Mouse (Mus musculus): Measurements from ENCODE around the gene Gm10681. TPM values are rescaled to one million over a fixed set of nuclear protein-coding genes. Genes with fewer than 3 reads are reported as not detected.
"Not testable (repeated sequence)": the region's sequence is repeated elsewhere in the genome, so short reads cannot be mapped to it uniquely, and the experiment has no call there.

Gene Gm10681
- polyA plus RNA-seq, 1 experiment, result not detected

DNA sequence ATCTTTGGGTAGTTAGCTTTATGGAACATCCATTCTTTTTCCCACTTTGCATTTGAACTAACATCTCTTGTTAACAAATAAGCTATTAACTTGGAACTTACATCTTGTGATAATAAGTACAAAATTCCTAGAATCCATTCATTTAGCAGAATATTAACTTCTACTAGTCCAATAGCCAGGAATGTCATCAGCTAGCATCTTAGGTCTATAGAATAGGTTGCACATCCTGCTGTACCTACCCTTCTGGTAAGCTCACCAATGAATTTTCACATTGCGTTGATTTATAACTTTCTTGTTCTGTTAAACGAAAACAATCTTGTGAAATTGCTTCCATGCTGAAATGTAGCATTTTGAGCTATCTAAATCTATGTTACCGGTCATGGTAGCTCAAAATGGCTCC, 23.7 kb downstream of the Gm10681 start:
- H3K27me3 ChIP-seq (ENCODE audit: control insufficient read depth); H3K36me3 ChIP-seq (ENCODE audit: control insufficient read depth); H3K4me3 ChIP-seq (replicated peaks); H3K9me3 ChIP-seq (ENCODE audit: control insufficient read depth, low read length); H3K4me1 ChIP-seq (ENCODE audit: control insufficient read depth): not testable (repeated sequence)

DNA sequence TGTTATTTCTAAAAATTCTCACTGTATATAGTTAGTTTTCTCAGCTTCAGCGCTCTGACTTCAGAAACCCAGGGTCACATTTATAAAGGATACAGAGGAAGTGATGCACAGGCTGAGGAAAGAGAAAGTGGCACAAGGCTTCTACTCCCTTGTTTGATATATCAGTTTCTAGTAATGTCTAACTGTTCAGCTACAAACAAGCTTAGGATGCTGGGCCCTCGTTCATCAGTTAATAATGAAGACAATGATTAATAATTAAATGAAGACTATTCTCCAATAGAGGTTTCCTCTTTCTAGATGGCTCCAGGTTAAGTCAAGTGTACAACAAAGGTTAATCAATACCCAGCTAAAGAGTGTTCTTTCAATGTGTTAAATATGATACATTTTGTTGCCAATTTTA, 24.8 kb downstream of the Gm10681 start:
- H3K4me1 ChIP-seq (ENCODE audit: control insufficient read depth); H3K4me3 ChIP-seq (replicated peaks); H3K9me3 ChIP-seq (ENCODE audit: control insufficient read depth, low read length); H3K27me3 ChIP-seq (ENCODE audit: control insufficient read depth); H3K36me3 ChIP-seq (ENCODE audit: control insufficient read depth): not testable (repeated sequence)

DNA sequence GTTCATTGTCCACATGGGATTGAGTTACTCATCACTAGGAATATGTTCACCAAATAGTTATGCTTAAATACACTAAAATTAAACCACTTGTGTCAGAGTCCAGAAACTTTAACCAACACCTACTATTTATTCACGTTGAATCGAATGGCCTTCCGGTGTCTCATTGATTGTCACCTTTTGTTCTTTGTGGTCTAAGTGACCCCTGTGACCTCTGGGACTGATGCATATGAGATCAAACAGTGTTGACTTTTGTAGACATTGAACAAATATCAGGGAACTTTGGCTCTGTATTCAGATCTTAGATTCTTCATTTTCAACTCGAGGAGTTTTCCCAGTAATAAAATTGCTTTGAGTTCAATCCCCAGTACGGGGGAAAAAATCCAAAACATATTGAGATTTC, 27.9 kb downstream of the Gm10681 start:
- H3K27me3 ChIP-seq (ENCODE audit: control insufficient read depth); H3K4me3 ChIP-seq (replicated peaks); H3K36me3 ChIP-seq (ENCODE audit: control insufficient read depth); H3K9me3 ChIP-seq (ENCODE audit: control insufficient read depth, low read length); H3K4me1 ChIP-seq (ENCODE audit: control insufficient read depth): not testable (repeated sequence)

DNA sequence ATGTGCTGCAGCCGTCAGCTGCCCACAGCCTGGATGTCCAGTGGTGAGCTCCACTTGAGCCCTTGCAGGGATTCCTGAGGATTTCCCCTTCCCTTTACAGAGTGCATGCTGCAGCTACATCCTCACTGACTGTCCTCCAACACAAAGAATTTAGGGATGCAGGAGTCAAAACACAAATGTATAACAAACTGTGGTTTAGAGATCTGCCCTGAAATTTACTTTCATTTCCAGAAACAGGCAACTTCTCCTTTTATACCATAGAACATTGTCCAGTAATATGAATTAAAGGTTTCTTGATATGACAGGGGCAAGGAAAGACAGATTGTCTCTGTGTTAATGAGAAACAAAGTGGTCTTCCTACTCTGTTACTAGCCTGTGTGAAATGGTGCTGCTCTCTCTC, 37.8 kb downstream of the Gm10681 start:
- not testable (repeated sequence) for H3K36me3 ChIP-seq (ENCODE audit: control insufficient read depth); H3K9me3 ChIP-seq (ENCODE audit: control insufficient read depth, low read length); H3K27me3 ChIP-seq (ENCODE audit: control insufficient read depth); H3K4me1 ChIP-seq (ENCODE audit: control insufficient read depth); H3K4me3 ChIP-seq (replicated peaks)

DNA sequence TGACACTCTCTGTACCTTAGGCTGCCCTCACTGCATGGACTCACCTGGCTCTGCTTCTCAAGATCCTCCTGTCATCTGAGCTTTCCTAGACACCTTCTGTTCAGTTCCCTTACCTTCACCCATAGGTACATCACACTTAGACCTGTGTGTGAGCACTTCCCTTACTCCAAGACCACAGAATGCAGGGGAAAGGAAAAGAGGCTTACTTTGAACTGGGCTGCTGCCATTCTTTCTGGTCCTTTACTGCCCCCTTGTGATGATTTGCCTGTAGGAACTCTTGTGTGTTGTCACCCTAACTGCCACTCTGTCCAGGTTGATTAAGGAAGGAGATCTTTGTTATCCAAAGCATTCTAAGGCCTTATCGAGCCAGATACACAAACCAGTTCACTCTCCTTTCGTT, 38.4 kb downstream of the Gm10681 start:
- H3K4me1 ChIP-seq (ENCODE audit: control insufficient read depth); H3K27me3 ChIP-seq (ENCODE audit: control insufficient read depth): not testable (repeated sequence)

DNA sequence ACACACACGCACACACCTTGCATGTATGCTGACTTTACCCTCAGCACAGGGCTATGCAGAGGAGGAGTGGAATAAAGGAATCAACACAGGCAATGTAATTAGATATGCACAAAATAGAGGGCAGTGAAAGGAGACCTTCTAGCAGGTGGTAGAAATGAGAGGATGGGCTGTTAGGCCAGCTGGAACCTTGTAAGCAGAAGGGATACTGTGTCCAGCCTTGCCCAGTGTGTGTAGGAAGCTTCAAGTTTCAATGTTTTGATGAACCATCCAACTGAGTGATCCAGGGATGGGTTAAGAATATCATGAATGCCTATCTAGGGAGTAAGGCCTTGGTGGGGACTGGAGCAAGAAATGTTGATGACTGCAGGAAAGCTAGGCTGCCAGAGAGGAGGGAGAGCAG, 40.1 kb downstream of the Gm10681 start:
- H3K9me3 ChIP-seq (ENCODE audit: control insufficient read depth, low read length); H3K4me3 ChIP-seq (replicated peaks); H3K27me3 ChIP-seq (ENCODE audit: control insufficient read depth); H3K36me3 ChIP-seq (ENCODE audit: control insufficient read depth); H3K4me1 ChIP-seq (ENCODE audit: control insufficient read depth): not testable (repeated sequence)

More for the DNA sequence above, 38.4 kb downstream of the Gm10681 start:
- not testable (repeated sequence) for H3K9me3 ChIP-seq (ENCODE audit: control insufficient read depth, low read length); H3K36me3 ChIP-seq (ENCODE audit: control insufficient read depth); H3K4me3 ChIP-seq (replicated peaks)

DNA sequence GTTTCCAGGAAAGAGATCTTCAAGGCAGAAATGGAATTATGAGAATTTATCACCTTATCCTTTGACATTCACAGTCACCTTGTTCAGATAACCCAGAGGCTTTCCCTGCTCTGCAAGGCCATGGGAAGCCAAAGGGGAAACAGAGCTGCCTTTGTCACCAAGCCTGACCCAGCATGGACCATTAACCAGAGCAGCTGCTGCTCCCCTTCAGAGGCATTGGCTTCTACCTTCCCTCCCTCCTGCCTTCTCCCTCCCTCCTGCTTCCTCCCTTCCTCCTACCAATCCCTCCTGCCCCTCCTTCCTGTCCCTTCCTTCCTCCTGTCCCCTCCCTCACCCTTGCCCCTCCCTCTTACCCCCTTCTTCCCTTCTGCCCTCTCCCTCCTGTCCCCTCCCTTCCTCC, 41.0 kb downstream of the Gm10681 start:
- not testable (repeated sequence) for H3K4me3 ChIP-seq (replicated peaks); H3K36me3 ChIP-seq (ENCODE audit: control insufficient read depth); H3K27me3 ChIP-seq (ENCODE audit: control insufficient read depth); H3K9me3 ChIP-seq (ENCODE audit: control insufficient read depth, low read length); H3K4me1 ChIP-seq (ENCODE audit: control insufficient read depth)

DNA sequence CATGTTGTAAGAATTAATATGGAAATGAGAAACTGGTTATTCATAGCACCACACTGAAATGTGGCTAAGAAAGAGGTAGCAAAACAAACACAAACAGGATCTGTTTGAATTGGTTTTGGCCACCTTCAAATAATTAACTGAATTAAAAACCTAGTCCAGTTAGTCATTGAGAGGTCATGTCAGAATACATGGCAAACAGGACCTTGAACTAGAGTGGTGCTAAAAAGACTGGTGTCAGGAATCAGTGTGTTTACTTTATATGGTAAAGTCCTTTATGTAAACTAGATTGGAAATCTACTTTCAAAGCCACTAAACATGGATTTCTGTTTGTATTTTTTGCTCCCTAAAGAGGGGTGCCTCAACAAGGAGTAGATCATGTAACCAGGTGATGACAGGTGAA, 63.6 kb downstream of the Gm10681 start:
- not testable (repeated sequence) for H3K4me1 ChIP-seq (ENCODE audit: control insufficient read depth); H3K9me3 ChIP-seq (ENCODE audit: control insufficient read depth, low read length); H3K4me3 ChIP-seq (replicated peaks); H3K36me3 ChIP-seq (ENCODE audit: control insufficient read depth); H3K27me3 ChIP-seq (ENCODE audit: control insufficient read depth)

DNA sequence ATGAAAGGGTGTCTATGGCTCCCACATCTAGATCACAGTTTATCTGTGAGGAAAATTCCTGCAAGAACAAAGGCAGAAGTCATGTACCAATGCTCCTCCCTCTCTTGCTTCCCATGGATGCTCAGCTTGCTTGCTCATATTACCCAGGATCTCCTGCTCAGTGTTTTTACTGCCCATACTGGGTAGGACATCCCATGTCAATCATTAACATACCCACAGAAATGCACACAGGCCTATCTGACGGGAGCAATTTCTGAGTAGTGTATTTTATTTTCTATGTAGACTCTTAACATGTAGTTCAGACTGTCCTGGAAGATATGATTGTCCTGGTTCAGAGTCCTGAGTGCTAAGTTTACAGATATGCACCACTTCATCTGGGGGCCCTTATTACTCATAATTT, 64.1 kb downstream of the Gm10681 start:
- H3K9me3 ChIP-seq (ENCODE audit: control insufficient read depth, low read length); H3K36me3 ChIP-seq (ENCODE audit: control insufficient read depth); H3K27me3 ChIP-seq (ENCODE audit: control insufficient read depth); H3K4me1 ChIP-seq (ENCODE audit: control insufficient read depth); H3K4me3 ChIP-seq (replicated peaks): not testable (repeated sequence)

DNA sequence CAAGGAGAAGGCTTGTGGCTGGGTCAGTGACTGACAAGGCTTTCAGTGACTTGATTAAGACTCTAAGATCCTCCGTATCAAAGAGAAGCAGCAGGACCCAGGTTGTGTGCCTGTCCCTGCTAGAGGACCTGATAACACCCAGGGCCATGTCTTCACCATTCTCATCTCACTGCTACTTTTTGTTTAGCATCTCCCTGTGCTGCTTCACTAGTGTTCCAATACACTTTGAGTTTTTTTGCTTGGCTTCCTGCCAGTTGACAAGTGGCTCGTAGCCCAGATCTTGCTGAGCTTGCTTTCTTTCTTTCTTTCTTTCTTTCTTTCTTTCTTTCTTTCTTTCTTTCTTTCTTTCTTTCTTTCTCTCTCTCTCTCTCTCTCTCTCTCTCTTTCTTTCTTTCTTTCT, 65.8 kb downstream of the Gm10681 start:
- H3K36me3 ChIP-seq (ENCODE audit: control insufficient read depth); H3K4me3 ChIP-seq (replicated peaks); H3K4me1 ChIP-seq (ENCODE audit: control insufficient read depth); H3K27me3 ChIP-seq (ENCODE audit: control insufficient read depth); H3K9me3 ChIP-seq (ENCODE audit: control insufficient read depth, low read length): not testable (repeated sequence)

DNA sequence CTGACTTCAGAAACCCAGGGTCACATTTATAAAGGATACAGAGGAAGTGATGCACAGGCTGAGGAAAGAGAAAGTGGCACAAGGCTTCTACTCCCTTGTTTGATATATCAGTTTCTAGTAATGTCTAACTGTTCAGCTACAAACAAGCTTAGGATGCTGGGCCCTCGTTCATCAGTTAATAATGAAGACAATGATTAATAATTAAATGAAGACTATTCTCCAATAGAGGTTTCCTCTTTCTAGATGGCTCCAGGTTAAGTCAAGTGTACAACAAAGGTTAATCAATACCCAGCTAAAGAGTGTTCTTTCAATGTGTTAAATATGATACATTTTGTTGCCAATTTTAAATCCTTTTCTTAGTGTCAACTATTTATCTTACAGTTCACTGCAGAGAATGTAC, 78.2 kb downstream of the Gm10681 start, which contains the start of gene Hsd3b4:
Gene Hsd3b4 (minus strand): TSS at position 101 of the 400 bp plus-strand sequence.
- H3K27me3 ChIP-seq (ENCODE audit: control insufficient read depth); H3K9me3 ChIP-seq (ENCODE audit: control insufficient read depth, low read length); H3K4me1 ChIP-seq (ENCODE audit: control insufficient read depth); H3K4me3 ChIP-seq (replicated peaks); H3K36me3 ChIP-seq (ENCODE audit: control insufficient read depth): not testable (repeated sequence)

DNA sequence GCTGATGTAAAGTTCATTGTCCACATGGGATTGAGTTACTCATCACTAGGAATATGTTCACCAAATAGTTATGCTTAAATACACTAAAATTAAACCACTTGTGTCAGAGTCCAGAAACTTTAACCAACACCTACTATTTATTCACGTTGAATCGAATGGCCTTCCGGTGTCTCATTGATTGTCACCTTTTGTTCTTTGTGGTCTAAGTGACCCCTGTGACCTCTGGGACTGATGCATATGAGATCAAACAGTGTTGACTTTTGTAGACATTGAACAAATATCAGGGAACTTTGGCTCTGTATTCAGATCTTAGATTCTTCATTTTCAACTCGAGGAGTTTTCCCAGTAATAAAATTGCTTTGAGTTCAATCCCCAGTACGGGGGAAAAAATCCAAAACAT, 81.4 kb downstream of the Gm10681 start:
- not testable (repeated sequence) for H3K4me3 ChIP-seq (replicated peaks); H3K27me3 ChIP-seq (ENCODE audit: control insufficient read depth); H3K9me3 ChIP-seq (ENCODE audit: control insufficient read depth, low read length); H3K4me1 ChIP-seq (ENCODE audit: control insufficient read depth); H3K36me3 ChIP-seq (ENCODE audit: control insufficient read depth)

Other genes with a start within 250 kb of the Gm10681 start
- 3.6 and 3.9 TPM in 2 replicates for gene Phgdh, start 248.8 kb downstream of the Gm10681 start, polyA plus RNA-seq (2012)
- not detected in 2 replicates for gene Zfp697, start 206.3 kb downstream of the Gm10681 start, polyA plus RNA-seq (2012)
- not detected in 2 replicates for gene Gm4450, start 131.7 kb downstream of the Gm10681 start, polyA plus RNA-seq (2012)
- gene Hsd3b4, start 78.3 kb downstream of the Gm10681 start, polyA plus RNA-seq (2012), result not detected in 2 replicates
- not detected in 2 replicates for gene Hsd3b5, start 41.4 kb upstream of the Gm10681 start, polyA plus RNA-seq (2012)
- gene Hsd3b2, start 135.7 kb upstream of the Gm10681 start, polyA plus RNA-seq (2012), result not detected in 2 replicates
- not detected in 2 replicates for gene Hsd3b3, start 174.3 kb upstream of the Gm10681 start, polyA plus RNA-seq (2012)
- 0.33 and 0.63 TPM in 2 replicates for gene Hsd3b6, start 225.6 kb upstream of the Gm10681 start, polyA plus RNA-seq (2012)

Data from erythroblast, embryonic 14.5 days (primary cell).